Mouse (Mus musculus) kidney, postnatal 0 days (tissue): ENCODE measurements around the gene Lamc3. TPM values are rescaled to one million over a fixed set of nuclear protein-coding genes. Genes with fewer than 3 reads are reported as not detected.
A peak's percentile ranks its signal among the peaks of the same experiment; 100 is the strongest.

Experiments used
- ATAC-seq: fragments of 200-750 bp; cut with Nextera tagmentation; replicated peaks from 2 replicates; pipeline ENCODE4 v1.8.0; 2017; ENCODE audit warnings: low read depth, moderate number of reproducible peaks, moderate TSS enrichment, moderate library complexity; ENCODE audit not compliant: low FRiP score
- DNase-seq: peaks from one replicate; pipeline ENCODE4 v3.0.0-alpha.2; 2016; ENCODE audit warnings: low spot score
- H3K27ac ChIP-seq: fragments of 300-500 bp; sonication (generic); 2 replicates; pipeline ENCODE4 v1.5.1; 2014; ENCODE audit warnings: mild to moderate bottlenecking
- H3K27me3 ChIP-seq: fragments of 300-500 bp; sonication (generic); 2 replicates; pipeline ENCODE4 v1.6.1; 2014; ENCODE audit warnings: low read length, mixed read lengths; ENCODE audit not compliant: insufficient read depth
- H3K36me3 ChIP-seq: fragments of 300-500 bp; sonication (generic); 2 replicates; pipeline ENCODE4 v1.6.1; 2014; ENCODE audit warnings: low read length, mixed read lengths; ENCODE audit not compliant: insufficient read depth
- H3K4me1 ChIP-seq: fragments of 300-500 bp; sonication (generic); replicated peaks from 2 replicates; pipeline ENCODE4 v1.6.1; 2014; ENCODE audit warnings: antibody characterized with exemption, low read length, mixed read lengths; ENCODE audit not compliant: insufficient read depth
- H3K4me2 ChIP-seq: fragments of 300-500 bp; sonication (generic); 2 replicates; pipeline ENCODE4 v1.6.1; 2014; ENCODE audit warnings: mild to moderate bottlenecking, low read length, moderate library complexity, mixed read lengths
- H3K4me3 ChIP-seq: fragments of 300-500 bp; sonication (generic); replicated peaks from 2 replicates; pipeline ENCODE4 v1.5.1; 2014; ENCODE audit warnings: low read depth, low read length
- H3K9ac ChIP-seq: fragments of 300-500 bp; sonication (generic); 2 replicates; pipeline ENCODE4 v1.6.1; 2014; ENCODE audit warnings: low read depth, low read length
- H3K9me3 ChIP-seq: fragments of 300-500 bp; sonication (generic); replicated peaks from 2 replicates; pipeline ENCODE4 v1.6.1; 2016; ENCODE audit warnings: low read length, inconsistent platforms, mixed read lengths
- CTCF ChIP-seq: IDR thresholded peaks from 2 replicates; pipeline ENCODE4 v1.5.1; 2016; ENCODE audit warnings: antibody characterized with exemption, low read depth, mild to moderate bottlenecking, moderate library complexity
- WGBS: fragments of 180-500 bp; shearing (Covaris S2); extraction: QIAGEN DNeasy Blood & Tissue Kit; methylation state at CpG from one replicate; pipeline ENCODE4 v1.1.7; 2014; 5-methylcytosine and 5-hydroxymethylcytosine counted together
- polyA plus RNA-seq: library from polyadenylated mRNA; unstranded; fragments of >200 nt; fragmentation: Nextera tagmentation; extraction: Ambion mirVana; gene quantifications from 2 replicates; pipeline ENCODE4 v1.2.1, GENCODE M21; 2015

Gene Lamc3
- polyA plus RNA-seq, 1 experiment from 2014 or later = 2.8 TPM

DNA sequence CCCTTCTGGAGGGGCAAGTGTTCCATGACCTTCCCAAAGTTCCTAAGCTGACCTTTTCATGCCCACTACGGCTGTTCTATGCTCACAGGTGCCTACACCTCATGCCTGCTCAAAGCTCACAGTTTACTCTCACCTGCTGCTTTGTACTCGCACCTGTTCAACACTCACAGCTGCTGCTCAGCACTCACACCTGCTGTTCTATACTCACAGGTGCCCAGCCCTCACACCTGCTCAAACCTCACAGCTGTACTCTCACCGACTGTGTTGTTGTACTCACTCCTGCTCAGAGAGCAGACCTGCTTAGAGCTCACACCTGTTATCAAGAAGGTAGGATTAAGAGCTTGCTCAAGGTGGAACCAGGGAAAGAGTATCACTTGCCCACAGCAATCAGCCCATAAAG, 16.4 kb upstream of the Lamc3 start:
- no peaks in the 10 kb centered on the region for H3K36me3 ChIP-seq
- 65% methylated on average over 3 of the region's 3 CpGs for WGBS
- no peak overlapping the region for H3K4me2 ChIP-seq
- H3K9ac ChIP-seq = no peak overlapping the region
- H3K27me3 ChIP-seq = no peaks in the 10 kb centered on the region; the same call in 1 of the 2 replicates
- ATAC-seq (no peak), DNase-seq (no peak)
- H3K4me3 ChIP-seq = no peak overlapping the region
- TF ChIP-seq CTCF = no peak
- no peaks in the 10 kb centered on the region for H3K9me3 ChIP-seq
- H3K4me1 ChIP-seq = 0 out of 2 replicates have a peak, but pooled peaks cover under 1% of the 10 kb centered on the region
- no peak overlapping the region for H3K27ac ChIP-seq

DNA sequence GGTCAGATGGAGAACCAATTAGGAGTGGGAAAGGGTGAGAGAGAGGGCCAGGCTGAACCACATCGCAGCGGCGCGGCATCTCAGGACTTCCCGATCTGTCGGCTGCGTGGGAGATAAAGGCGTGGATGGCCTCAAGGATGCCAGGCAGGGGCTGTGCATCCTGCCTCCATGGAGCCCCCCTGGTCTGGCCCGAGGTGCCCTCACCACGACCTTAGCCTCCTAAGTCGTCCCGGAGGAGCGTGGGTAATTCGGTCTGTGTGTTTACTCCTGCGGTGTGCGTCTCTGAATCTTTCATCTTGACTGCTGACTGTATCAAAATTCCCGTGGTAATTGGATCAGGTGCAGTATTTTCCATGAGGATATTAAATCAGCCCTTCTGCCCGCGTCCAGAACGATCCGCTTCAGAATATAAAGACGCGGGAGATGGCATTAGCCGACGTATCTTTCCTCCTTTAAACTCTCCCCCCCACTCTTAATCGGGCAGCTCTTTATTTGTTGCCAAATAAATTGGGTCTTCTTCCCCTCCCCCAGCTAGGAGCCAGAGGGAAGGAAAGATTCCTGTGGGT, 12.7 kb upstream of the Lamc3 start:
- no peak for TF ChIP-seq CTCF
- H3K4me3 ChIP-seq = no peak overlapping the region
- 47% methylated on average over 26 of the region's 26 CpGs for WGBS
- no peak overlapping the region for H3K4me2 ChIP-seq
- ATAC-seq (no peak), DNase-seq (no peak)
- no peak overlapping the region for H3K27ac ChIP-seq
- no peaks in the 10 kb centered on the region for H3K9me3 ChIP-seq
- peaks cover 4% of the 10 kb centered on the region; the same call in 1 of the 2 replicates for H3K27me3 ChIP-seq
- no peaks in the 10 kb centered on the region for H3K36me3 ChIP-seq
- no peak overlapping the region for H3K9ac ChIP-seq
- H3K4me1 ChIP-seq = no peaks in the 10 kb centered on the region

DNA sequence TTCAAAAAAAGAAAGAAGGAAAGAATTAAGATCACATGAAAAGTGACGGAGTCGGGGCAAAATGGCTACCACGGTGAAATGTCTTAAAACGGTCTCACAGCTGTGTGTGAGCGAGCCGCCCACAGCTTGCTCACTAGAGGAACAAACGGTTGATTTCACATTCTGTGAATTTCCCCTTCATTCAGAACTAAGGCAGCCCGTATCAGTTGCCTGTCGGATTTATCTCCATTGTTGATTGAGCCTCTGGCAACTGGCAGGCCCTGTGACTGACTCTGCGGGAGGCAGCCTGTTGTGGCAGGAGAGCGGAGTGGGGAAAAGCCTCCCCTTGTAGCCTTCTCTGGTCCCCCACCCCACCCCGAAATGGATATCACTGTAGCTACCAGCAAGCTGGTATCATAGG, 10.6 kb upstream of the Lamc3 start:
- Histone ChIP-seq H3K4me3 (no peak overlapping the region), H3K27me3 (peaks cover 4% of the 10 kb centered on the region; the same call in 1 of the 2 replicates), H3K9me3 (no peaks in the 10 kb centered on the region), H3K9ac (no peak overlapping the region), H3K4me2 (no peak overlapping the region), H3K27ac (no peak overlapping the region), H3K36me3 (no peaks in the 10 kb centered on the region), H3K4me1 (no peaks in the 10 kb centered on the region)
- no peak for TF ChIP-seq CTCF
- 42% methylated on average over 12 of the region's 12 CpGs for WGBS
- DNase-seq = no peak
- no peak for ATAC-seq

DNA sequence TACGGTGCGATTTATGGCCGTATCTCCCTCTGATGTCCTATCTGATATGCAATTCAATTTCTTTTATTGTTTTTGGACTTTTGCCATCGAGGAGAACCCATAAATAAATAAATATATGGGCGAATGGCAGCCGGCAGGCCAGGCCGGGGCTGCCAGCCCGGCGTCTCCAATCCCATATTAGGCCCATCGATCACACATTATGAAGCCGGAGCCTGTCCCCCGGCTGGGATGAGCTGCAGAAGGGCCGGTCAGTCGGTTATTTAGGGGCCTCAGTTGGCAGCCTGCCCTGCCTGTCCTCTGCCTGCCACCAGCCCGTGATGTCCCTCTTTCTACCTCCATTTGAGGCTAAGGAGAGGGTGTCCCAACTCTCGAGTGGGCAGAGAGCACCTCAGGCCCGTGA, 8.5 kb upstream of the Lamc3 start:
- DNase-seq (no peak), ATAC-seq (no peak)
- no peak overlapping the region for H3K9ac ChIP-seq
- peaks cover 12% of the 10 kb centered on the region for H3K27me3 ChIP-seq
- H3K9me3 ChIP-seq = no peaks in the 10 kb centered on the region
- TF ChIP-seq CTCF = no peak
- WGBS = 52% methylated on average over 17 of the region's 17 CpGs
- no peak overlapping the region for H3K27ac ChIP-seq
- no peak overlapping the region for H3K4me3 ChIP-seq
- H3K36me3 ChIP-seq = no peaks in the 10 kb centered on the region
- no peak overlapping the region for H3K4me2 ChIP-seq
- no peaks in the 10 kb centered on the region for H3K4me1 ChIP-seq

- peaks cover 12% of the 10 kb centered on the region for H3K27me3 ChIP-seq
- no peak for ATAC-seq
Measured at GRCm38 (mm10) chr2:31880868-31881267, 6.2 kb upstream of the Lamc3 start.

GRCm38 (mm10) chr2:31883061-31883460, 4.0 kb upstream of the Lamc3 start:
- DNase-seq = no peak
- TF ChIP-seq CTCF = no peak
- Histone ChIP-seq H3K27me3 (peaks cover 11% of the 10 kb centered on the region), H3K9me3 (no peaks in the 10 kb centered on the region), H3K4me2 (no peak overlapping the region), H3K4me1 (no peaks in the 10 kb centered on the region), H3K4me3 (no peak overlapping the region), H3K36me3 (no peaks in the 10 kb centered on the region), H3K27ac (no peak overlapping the region), H3K9ac (no peak overlapping the region)
- no peak for ATAC-seq
- WGBS = 34% methylated on average over 4 of the region's 4 CpGs

More at GRCm38 (mm10) chr2:31880868-31881267, 6.2 kb upstream of the Lamc3 start:
- DNase-seq = no peak
- no peak for TF ChIP-seq CTCF
- Histone ChIP-seq H3K4me2 (peak overlapping the region; percentile 18), H3K36me3 (no peaks in the 10 kb centered on the region), H3K9ac (no peak overlapping the region), H3K9me3 (no peaks in the 10 kb centered on the region), H3K4me3 (no peak overlapping the region), H3K27ac (no peak overlapping the region), H3K4me1 (no peaks in the 10 kb centered on the region)
- 8% methylated on average over 14 of the region's 14 CpGs for WGBS

- Histone ChIP-seq H3K27me3 (peaks cover 16% of the 10 kb centered on the region), H3K9ac (no peak overlapping the region), H3K4me3 (no peak overlapping the region), H3K4me2 (no peak overlapping the region), H3K9me3 (no peaks in the 10 kb centered on the region), H3K4me1 (no peaks in the 10 kb centered on the region), H3K36me3 (no peaks in the 10 kb centered on the region), H3K27ac (no peak overlapping the region)
- DNase-seq (peak; percentile 73), ATAC-seq (no peak)
- TF ChIP-seq CTCF = peak; percentile 72
- 26% methylated on average over 6 of the region's 6 CpGs for WGBS
Measured at GRCm38 (mm10) chr2:31884806-31885205, 2.3 kb upstream of the Lamc3 start.
